Mouse (Mus musculus): ENCODE results near the gene Cenpb.

Gene Cenpb

GRCm38 (mm10) chr2:131166172-131166571, 13.7 kb downstream of the Cenpb start:
- 95% methylated on average over 2 of the region's 2 CpGs for WGBS

- 87% methylated on average over 7 of the region's 7 CpGs for WGBS
Measured at GRCm38 (mm10) chr2:131163924-131164323, 15.9 kb downstream of the Cenpb start.

- WGBS = 0% methylated on average over 17 of the region's 17 CpGs
Measured at GRCm38 (mm10) chr2:131160671-131161111, 19.2 kb downstream of the Cenpb start.

- WGBS = under 1% methylated on average over 54 of the region's 54 CpGs
Measured at GRCm38 (mm10) chr2:131159938-131160581, 19.8 kb downstream of the Cenpb start, which contains the start of gene 1700037H04Rik. Gene 1700037H04Rik, minus strand, starts transcription at chr2:131160081.

GRCm38 (mm10) chr2:131159491-131159910, 20.4 kb downstream of the Cenpb start:
- WGBS = 1% methylated on average over 18 of the region's 18 CpGs

- 97% methylated on average over 7 of the region's 7 CpGs for WGBS
Measured at GRCm38 (mm10) chr2:131156987-131157386, 22.9 kb downstream of the Cenpb start.

GRCm38 (mm10) chr2:131154036-131154435, 25.8 kb downstream of the Cenpb start:
- WGBS = 97% methylated on average over 4 of the region's 4 CpGs

- WGBS = 94% methylated on average over 7 of the region's 7 CpGs
Measured at GRCm38 (mm10) chr2:131152166-131152730, 27.6 kb downstream of the Cenpb start.

- 91% methylated on average over 3 of the region's 3 CpGs for WGBS
Measured at GRCm38 (mm10) chr2:131149254-131149578, 30.7 kb downstream of the Cenpb start.

GRCm38 (mm10) chr2:131148353-131149253, 31.3 kb downstream of the Cenpb start:
- 88% methylated on average over 8 of the region's 8 CpGs for WGBS

- WGBS = 92% methylated on average over 8 of the region's 8 CpGs
Measured at GRCm38 (mm10) chr2:131147043-131147365, 32.9 kb downstream of the Cenpb start.

- WGBS = 66% methylated on average over 21 of the region's 21 CpGs
Measured at GRCm38 (mm10) chr2:131146193-131147042, 33.4 kb downstream of the Cenpb start.

- WGBS = 96% methylated on average over 2 of the region's 2 CpGs
Measured at GRCm38 (mm10) chr2:131145536-131145935, 34.3 kb downstream of the Cenpb start.

GRCm38 (mm10) chr2:131145121-131145520, 34.7 kb downstream of the Cenpb start:
- WGBS = 84% methylated on average over 13 of the region's 13 CpGs

- 77% methylated on average over 22 of the region's 22 CpGs for WGBS
Measured at GRCm38 (mm10) chr2:131143007-131143780, 36.7 kb downstream of the Cenpb start.

- 38% methylated on average over 18 of the region's 18 CpGs for WGBS
Measured at GRCm38 (mm10) chr2:131142592-131142991, 37.3 kb downstream of the Cenpb start.

GRCm38 (mm10) chr2:131141336-131141986, 38.4 kb downstream of the Cenpb start:
- 85% methylated on average over 8 of the region's 8 CpGs for WGBS

- 81% methylated on average over 5 of the region's 5 CpGs for WGBS
Measured at GRCm38 (mm10) chr2:131140533-131140905, 39.3 kb downstream of the Cenpb start.

GRCm38 (mm10) chr2:131139886-131140532, 39.9 kb downstream of the Cenpb start:
- 63% methylated on average over 5 of the region's 5 CpGs for WGBS

GRCm38 (mm10) chr2:131139287-131139686, 40.6 kb downstream of the Cenpb start:
- 87% methylated on average over 5 of the region's 5 CpGs for WGBS

All from cerebral cortex, adult 2 months (tissue).